Mouse (Mus musculus): ENCODE measurements around the gene Trrap. TPM values are rescaled to one million over a fixed set of nuclear protein-coding genes. Genes with fewer than 3 reads are reported as not detected.

The Trrap gene
- polyA plus RNA-seq, 1 experiment from 2014 or later, result 43.7 TPM

DNA sequence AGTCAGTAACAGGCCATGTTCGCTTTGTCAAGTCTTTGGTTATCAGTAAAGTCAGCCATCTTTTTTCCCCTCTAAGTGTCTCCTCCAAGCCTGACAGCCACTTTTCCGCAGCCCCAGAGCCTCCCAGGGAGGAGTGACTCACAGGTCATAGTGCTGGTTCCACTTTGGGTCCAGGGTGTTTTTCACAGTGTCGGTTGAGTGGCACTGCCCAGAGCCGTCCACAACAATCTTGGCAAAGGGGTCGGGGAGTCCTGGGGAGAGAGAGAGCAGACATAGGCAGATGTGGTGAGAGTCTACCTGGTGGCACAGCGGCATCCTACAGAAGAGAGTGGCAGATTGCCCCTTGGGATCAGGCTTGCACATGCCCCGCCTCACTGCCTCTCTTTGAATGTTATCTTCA lies 133.5 kb downstream of the Trrap start:
- Histone ChIP-seq H3K36me3 (peaks cover 43% of the 10 kb centered on the region), H3K4me2 (no peak overlapping the region), H3K27me3 (replicated peaks) (no peaks in the 10 kb centered on the region), H3K9ac (no peak overlapping the region), H3K4me3 (no peak overlapping the region), H3K9me3 (no peaks in the 10 kb centered on the region), H3K4me1 (peaks cover 61% of the 10 kb centered on the region), H3K27ac (replicated peaks) (no peak overlapping the region)
- WGBS, result 54% methylated on average over 7 of the region's 7 CpGs
- ATAC-seq (ENCODE audit: extremely low read depth, insufficient number of reproducible peaks, low FRiP score, low TSS enrichment), result no peak

DNA sequence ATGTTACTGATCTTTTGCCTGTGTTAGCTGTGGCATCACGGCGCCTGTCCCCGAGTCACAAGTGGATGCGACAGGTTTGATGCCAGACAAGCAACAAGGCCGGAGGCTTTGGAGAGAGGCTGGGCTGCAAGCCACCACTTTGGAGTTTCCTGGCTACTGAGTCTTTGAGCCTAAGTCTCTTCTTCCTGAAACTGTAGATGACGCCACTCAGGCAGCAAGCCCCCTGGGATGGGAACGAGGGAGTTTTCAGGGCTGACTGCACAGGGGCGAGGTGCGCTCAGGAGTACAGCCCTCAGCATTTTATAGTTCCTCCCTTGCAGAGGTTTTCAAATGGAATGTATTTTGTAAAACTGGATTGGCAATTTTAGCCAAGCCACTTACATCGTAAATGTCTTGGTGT lies 134.3 kb downstream of the Trrap start:
- Histone ChIP-seq H3K36me3 (peaks cover 36% of the 10 kb centered on the region), H3K27me3 (replicated peaks) (no peaks in the 10 kb centered on the region), H3K4me2 (no peak overlapping the region), H3K27ac (replicated peaks) (no peak overlapping the region), H3K9ac (no peak overlapping the region), H3K4me1 (peaks cover 61% of the 10 kb centered on the region), H3K4me3 (no peak overlapping the region), H3K9me3 (no peaks in the 10 kb centered on the region)
- 76% methylated on average over 10 of the region's 10 CpGs for WGBS
- ATAC-seq (ENCODE audit: extremely low read depth, insufficient number of reproducible peaks, low FRiP score, low TSS enrichment), result no peak

DNA sequence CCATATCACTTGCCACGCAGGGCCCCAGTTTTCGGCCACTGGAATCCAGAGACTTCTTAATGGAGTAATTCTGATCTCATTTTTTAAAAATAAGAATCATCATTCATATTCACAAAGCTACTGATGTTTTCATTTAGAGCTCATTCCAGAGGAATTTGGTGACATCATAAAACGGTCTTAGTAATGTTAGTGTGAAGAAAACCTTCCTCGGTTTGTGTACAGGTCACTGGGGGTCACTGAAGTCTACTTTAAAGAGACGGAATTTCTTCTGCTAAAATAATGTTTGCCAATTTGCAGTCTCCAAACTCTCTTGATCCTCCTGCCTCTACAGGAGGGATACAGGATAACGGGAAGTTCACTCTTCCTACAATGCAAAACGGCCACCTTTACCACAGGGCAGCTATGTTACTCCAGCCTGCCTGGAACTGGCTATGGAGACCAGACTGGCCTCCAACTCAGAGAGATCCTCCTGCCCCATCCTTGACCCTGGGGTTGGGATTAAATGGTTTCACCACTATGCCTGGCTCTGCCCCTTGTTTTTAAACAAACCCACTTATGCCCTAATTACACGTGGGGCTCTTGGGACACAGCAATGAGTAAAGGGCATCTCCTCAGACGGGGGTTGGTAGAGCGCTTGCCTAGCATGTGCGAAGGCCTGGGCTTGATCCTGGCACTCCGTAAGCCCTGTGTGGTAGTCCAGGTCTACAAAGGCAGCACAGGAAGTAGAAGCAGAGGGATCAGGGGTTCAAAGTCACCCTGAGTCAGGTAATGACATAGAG lies 137.0 kb downstream of the Trrap start:
- WGBS, result 68% methylated on average over 12 of the region's 12 CpGs
- peaks cover 41% of the 10 kb centered on the region for H3K4me1 ChIP-seq
- H3K27ac ChIP-seq (replicated peaks), result no peak overlapping the region
- H3K27me3 ChIP-seq (replicated peaks), result no peaks in the 10 kb centered on the region
- no peak overlapping the region for H3K4me2 ChIP-seq
- no peaks in the 10 kb centered on the region for H3K9me3 ChIP-seq
- no peak for ATAC-seq (ENCODE audit: extremely low read depth, insufficient number of reproducible peaks, low FRiP score, low TSS enrichment)
- H3K4me3 ChIP-seq, result no peak overlapping the region
- no peak overlapping the region for H3K9ac ChIP-seq
- H3K36me3 ChIP-seq, result peaks cover 18% of the 10 kb centered on the region

DNA sequence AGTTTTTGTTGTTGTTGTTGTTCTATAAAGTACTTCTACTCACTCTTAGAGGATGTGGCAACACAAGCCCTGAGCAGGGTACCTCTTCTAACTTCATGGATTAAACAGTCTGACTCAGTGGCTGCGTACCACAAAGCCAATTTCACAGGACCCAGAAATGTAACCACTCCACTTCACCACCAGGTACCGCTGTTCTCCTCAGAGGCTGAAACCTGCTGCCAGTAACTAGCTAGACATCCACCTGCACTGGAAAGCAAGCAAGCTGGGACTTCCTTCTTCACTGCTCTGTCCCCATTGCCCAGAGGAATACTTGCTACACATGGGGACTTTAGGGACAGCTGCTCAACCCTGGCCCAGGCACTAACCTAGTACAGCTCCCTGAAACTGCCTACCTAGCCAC lies 140.1 kb downstream of the Trrap start:
- Histone ChIP-seq H3K4me2 (no peak overlapping the region), H3K9me3 (no peaks in the 10 kb centered on the region), H3K36me3 (no peaks in the 10 kb centered on the region), H3K27ac (replicated peaks) (no peak overlapping the region), H3K4me1 (peaks cover 47% of the 10 kb centered on the region), H3K9ac (no peak overlapping the region), H3K4me3 (no peak overlapping the region), H3K27me3 (replicated peaks) (no peaks in the 10 kb centered on the region)
- 68% methylated on average over 2 of the region's 2 CpGs for WGBS
- ATAC-seq (ENCODE audit: extremely low read depth, insufficient number of reproducible peaks, low FRiP score, low TSS enrichment), result no peak

Small RNA genes within 50 kb of the gene (microRNA-seq; reads per million reads assigned to microRNA genes)
- 0.82 reads per million for gene Mir7039

Other genes starting within 250 kb of the Trrap start
- 0.09 and 0.14 TPM in 2 replicates for gene Nptx2, start 221.8 kb upstream of the Trrap start, polyA plus RNA-seq (2015; fragmentation: Nextera tagmentation; extraction: Ambion mirVana)
- 0.92 and 1.9 TPM in 2 replicates for gene Tmem130, start 5.9 kb upstream of the Trrap start, polyA plus RNA-seq (2015; fragmentation: Nextera tagmentation; extraction: Ambion mirVana)
- gene Smurf1, start 198.1 kb downstream of the Trrap start, polyA plus RNA-seq (2015; fragmentation: Nextera tagmentation; extraction: Ambion mirVana), result 12.1 and 12.4 TPM in 2 replicates